Mouse (Mus musculus) bone marrow macrophage, adult 2 months (primary cell): ENCODE results near the gene H2al1d.

ENCODE experiments used
- CTCF ChIP-seq: IDR thresholded peaks from 2 replicates; pipeline ENCODE4 v1.5.1; 2012; ENCODE audit warnings: low read depth, mild to moderate bottlenecking, low read length, moderate library complexity
- POLR2A ChIP-seq: IDR thresholded peaks from 2 replicates; pipeline ENCODE4 v1.6.1; 2012; ENCODE audit warnings: mild to moderate bottlenecking, low read depth, low read length, borderline replicate concordance

DNA sequence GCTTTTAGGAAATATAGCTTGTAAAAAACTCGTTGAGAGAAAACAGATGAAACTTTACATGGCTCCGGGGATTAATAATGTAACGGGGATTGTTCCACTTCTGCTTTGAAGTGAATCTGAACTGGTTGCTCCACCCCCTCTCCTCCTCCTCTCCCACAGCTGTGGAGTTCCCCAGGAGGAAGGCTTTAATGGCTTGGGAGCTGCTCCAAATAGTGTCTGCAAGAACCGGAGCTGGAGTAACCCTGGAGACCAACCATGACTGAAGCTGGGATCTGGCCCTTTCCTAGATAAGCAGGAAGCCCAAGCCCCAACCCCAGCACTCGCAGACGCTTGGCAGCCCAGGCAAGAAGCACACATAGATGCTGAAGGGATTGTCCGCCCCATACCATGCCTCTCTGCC, 40.8 kb upstream of the H2al1d start:
- TF ChIP-seq CTCF (no peak), POLR2A (no peak)
